Mouse (Mus musculus): ENCODE measurements around the gene Kctd5. TPM values are rescaled to one million over a fixed set of nuclear protein-coding genes. Genes with fewer than 3 reads are reported as not detected.

Gene Kctd5
- total and polyA plus RNA-seq, 2 experiments from 2014 or later: 23.9 to 39.5 TPM

- TF ChIP-seq CTCF (IDR thresholded peaks at IDR 0.05; ENCODE audit: low read depth): no peak
- no peak for TF ChIP-seq EP300 (IDR thresholded peaks at IDR 0.05; ENCODE audit: low read depth)
- WGBS: 89% methylated on average over 3 of the region's 3 CpGs
- Histone ChIP-seq H3K9me3 (replicated peaks; ENCODE audit: control insufficient read depth, low read length) (no peaks in the 10 kb centered on the region), H3K27ac (ENCODE audit: low read depth) (no peak overlapping the region), H3K36me3 (replicated peaks; ENCODE audit: control insufficient read depth, insufficient read depth, low read length) (no peaks in the 10 kb centered on the region), H3K9ac (replicated peaks; ENCODE audit: low read depth, low read length) (no peak overlapping the region), H3K27me3 (ENCODE audit: control insufficient read depth, insufficient read depth, low read length) (no peaks in the 10 kb centered on the region), H3K4me1 (ENCODE audit: control insufficient read depth, insufficient read depth) (peaks cover 17% of the 10 kb centered on the region), H3K4me3 (ENCODE audit: low read depth, low read length) (no peak overlapping the region), H3K4me2 (ENCODE audit: low read depth, low read length) (no peak overlapping the region)
- ATAC-seq (ENCODE audit: insufficient read depth, low read depth): no peak
- no peak for DNase-seq (ENCODE audit: low spot score)
Measured at GRCm38 (mm10) chr17:24069531-24069930, 3.8 kb downstream of the Kctd5 start.

GRCm38 (mm10) chr17:24068271-24068670 lies 5.0 kb downstream of the Kctd5 start:
- no peak overlapping the region for H3K4me2 ChIP-seq (ENCODE audit: low read depth, low read length)
- no peak overlapping the region for H3K9ac ChIP-seq (replicated peaks; ENCODE audit: low read depth, low read length)
- no peak overlapping the region for H3K27ac ChIP-seq (ENCODE audit: low read depth)
- H3K9me3 ChIP-seq (replicated peaks; ENCODE audit: control insufficient read depth, low read length): no peaks in the 10 kb centered on the region
- 54% methylated on average over 5 of the region's 5 CpGs for WGBS
- ATAC-seq (ENCODE audit: insufficient read depth, low read depth) (no peak), DNase-seq (ENCODE audit: low spot score) (no peak)
- TF ChIP-seq EP300 (IDR thresholded peaks at IDR 0.05; ENCODE audit: low read depth) (no peak), CTCF (IDR thresholded peaks at IDR 0.05; ENCODE audit: low read depth) (no peak)
- no peak overlapping the region for H3K4me3 ChIP-seq (ENCODE audit: low read depth, low read length)
- no peaks in the 10 kb centered on the region for H3K36me3 ChIP-seq (replicated peaks; ENCODE audit: control insufficient read depth, insufficient read depth, low read length)
- no peaks in the 10 kb centered on the region for H3K27me3 ChIP-seq (ENCODE audit: control insufficient read depth, insufficient read depth, low read length)
- peaks cover 17% of the 10 kb centered on the region for H3K4me1 ChIP-seq (ENCODE audit: control insufficient read depth, insufficient read depth)

- Histone ChIP-seq H3K4me3 (ENCODE audit: low read depth, low read length) (no peak overlapping the region), H3K27me3 (ENCODE audit: control insufficient read depth, insufficient read depth, low read length) (no peaks in the 10 kb centered on the region), H3K9ac (replicated peaks; ENCODE audit: low read depth, low read length) (no peak overlapping the region), H3K27ac (ENCODE audit: low read depth) (no peak overlapping the region), H3K36me3 (replicated peaks; ENCODE audit: control insufficient read depth, insufficient read depth, low read length) (peaks cover 26% of the 10 kb centered on the region), H3K4me1 (ENCODE audit: control insufficient read depth, insufficient read depth) (no peaks in the 10 kb centered on the region), H3K9me3 (replicated peaks; ENCODE audit: control insufficient read depth, low read length) (no peaks in the 10 kb centered on the region), H3K4me2 (ENCODE audit: low read depth, low read length) (no peak overlapping the region)
- no peak for TF ChIP-seq EP300 (IDR thresholded peaks at IDR 0.05; ENCODE audit: low read depth)
- TF ChIP-seq CTCF (IDR thresholded peaks at IDR 0.05; ENCODE audit: low read depth): no peak
- ATAC-seq (ENCODE audit: insufficient read depth, low read depth): no peak
- no peak for DNase-seq (ENCODE audit: low spot score)
- WGBS: 65% methylated on average over 4 of the region's 4 CpGs
Measured at GRCm38 (mm10) chr17:24062459-24063155, 10.7 kb downstream of the Kctd5 start.

- TF ChIP-seq EP300 (IDR thresholded peaks at IDR 0.05; ENCODE audit: low read depth): no peak
- no peak for TF ChIP-seq CTCF (IDR thresholded peaks at IDR 0.05; ENCODE audit: low read depth)
- 88% methylated on average over 5 of the region's 5 CpGs for WGBS
- no peaks in the 10 kb centered on the region for H3K4me1 ChIP-seq (ENCODE audit: control insufficient read depth, insufficient read depth)
- H3K27me3 ChIP-seq (ENCODE audit: control insufficient read depth, insufficient read depth, low read length): no peaks in the 10 kb centered on the region
- H3K9ac ChIP-seq (replicated peaks; ENCODE audit: low read depth, low read length): no peak overlapping the region
- H3K36me3 ChIP-seq (replicated peaks; ENCODE audit: control insufficient read depth, insufficient read depth, low read length): peaks cover 72% of the 10 kb centered on the region
- no peak overlapping the region for H3K4me2 ChIP-seq (ENCODE audit: low read depth, low read length)
- ATAC-seq (ENCODE audit: insufficient read depth, low read depth) (no peak), DNase-seq (ENCODE audit: low spot score) (no peak)
- no peak overlapping the region for H3K27ac ChIP-seq (ENCODE audit: low read depth)
- no peak overlapping the region for H3K4me3 ChIP-seq (ENCODE audit: low read depth, low read length)
- no peaks in the 10 kb centered on the region for H3K9me3 ChIP-seq (replicated peaks; ENCODE audit: control insufficient read depth, low read length)
Measured at GRCm38 (mm10) chr17:24057730-24058245, 15.5 kb downstream of the Kctd5 start.

- H3K4me3 ChIP-seq (ENCODE audit: low read depth, low read length): no peak overlapping the region
- H3K36me3 ChIP-seq (replicated peaks; ENCODE audit: control insufficient read depth, insufficient read depth, low read length): peaks cover 80% of the 10 kb centered on the region
- H3K9me3 ChIP-seq (replicated peaks; ENCODE audit: control insufficient read depth, low read length): no peaks in the 10 kb centered on the region
- ATAC-seq (ENCODE audit: insufficient read depth, low read depth): no peak
- no peak overlapping the region for H3K4me2 ChIP-seq (ENCODE audit: low read depth, low read length)
- no peak overlapping the region for H3K27ac ChIP-seq (ENCODE audit: low read depth)
- H3K27me3 ChIP-seq (ENCODE audit: control insufficient read depth, insufficient read depth, low read length): no peaks in the 10 kb centered on the region
- no peak for DNase-seq (ENCODE audit: low spot score)
- H3K9ac ChIP-seq (replicated peaks; ENCODE audit: low read depth, low read length): no peak overlapping the region
- H3K4me1 ChIP-seq (ENCODE audit: control insufficient read depth, insufficient read depth): no peaks in the 10 kb centered on the region
- WGBS: 86% methylated on average over 14 of the region's 14 CpGs
- TF ChIP-seq EP300 (IDR thresholded peaks at IDR 0.05; ENCODE audit: low read depth) (no peak), CTCF (IDR thresholded peaks at IDR 0.05; ENCODE audit: low read depth) (no peak)
Measured at GRCm38 (mm10) chr17:24056636-24057625, 16.4 kb downstream of the Kctd5 start.

Data from heart, postnatal 0 days (tissue).